ENCODE assay signal across 8 mouse cellular contexts in genomic region chr8:94385506-94386213, GRCm38 (mm10). TPM values are rescaled to one million over a fixed set of nuclear protein-coding genes. Genes with fewer than 3 reads are reported as not detected.
DNase-seq lines count a peak whose midpoint lies in the region; ATAC-seq and TF ChIP-seq lines count a peak whose summit lies in the region.

No protein-coding gene starts in this region.

- H3K79me3 ChIP-seq in C2C12 (ENCODE audit: low read depth): peaks cover 22% of the 10 kb centered on the region

- peaks cover 16% of the 10 kb centered on the region for H3K36me3 ChIP-seq in C2C12 (ENCODE audit: control insufficient read depth, insufficient read depth)
- H3K36me3 ChIP-seq in forebrain, embryonic 11.5 days (ENCODE audit: control insufficient read depth, insufficient read depth, low read length): no peaks in the 10 kb centered on the region
- peaks cover 15% of the 10 kb centered on the region for H3K36me3 ChIP-seq in limb, embryonic 15.5 days

- H3K4me2 ChIP-seq in forebrain, embryonic 11.5 days (ENCODE audit: low read depth, low read length, severe bottlenecking): peak overlapping the region; percentile 89
- H3K4me2 ChIP-seq in limb, embryonic 15.5 days: peak overlapping the region; percentile 89

- H3K79me2 ChIP-seq in C2C12 (ENCODE audit: control insufficient read depth, insufficient read depth): peaks cover 36% of the 10 kb centered on the region

- no peak for DNase-seq in frontal cortex, adult 2 months (ENCODE audit: extremely low spot score in 1 of 2, low spot score in 1 of 2)
- DNase-seq in forebrain, embryonic 11.5 days (ENCODE audit: low spot score): no peak
- no peak for DNase-seq in MN1 (ENCODE audit: low spot score)
- DNase-seq in left cerebral cortex, postnatal 36 days (ENCODE audit: low spot score in 2 of 2): no peak
- no peak for DNase-seq in spleen, postnatal 10 days (ENCODE audit: low spot score in 2 of 2)

- WGBS in forebrain, embryonic 11.5 days: 26% methylated on average over 20 of the region's 20 CpGs
- WGBS in limb, embryonic 15.5 days: 20% methylated on average over 20 of the region's 20 CpGs

- intact Hi-C loops in left cerebral cortex, postnatal 36 days (cut with DNase I): loop anchor here (2.0 kb wide), 1 partner anchor 43 kb away; no protein-coding TSS in a partner anchor

- H3K27me3 ChIP-seq in C2C12 (ENCODE audit: control insufficient read depth, insufficient read depth, insufficient read length): no peaks in the 10 kb centered on the region
- no peaks in the 10 kb centered on the region for H3K27me3 ChIP-seq in forebrain, embryonic 11.5 days (ENCODE audit: control insufficient read depth, insufficient read depth, low read length)
- no peaks in the 10 kb centered on the region for H3K27me3 ChIP-seq in limb, embryonic 15.5 days

- peaks cover 6% of the 10 kb centered on the region for H3K4me1 ChIP-seq in forebrain, embryonic 11.5 days (replicated peaks; ENCODE audit: control insufficient read depth, insufficient read depth, low read length)
- peaks cover 12% of the 10 kb centered on the region; the same call in 1 of the 2 replicates for H3K4me1 ChIP-seq in limb, embryonic 15.5 days

- peak overlapping the region; percentile 66 for H3K27ac ChIP-seq in forebrain, embryonic 11.5 days (ENCODE audit: low read depth, low read length)
- peak overlapping the region; percentile 89 for H3K27ac ChIP-seq in limb, embryonic 15.5 days

- no peaks in the 10 kb centered on the region for H3K9me3 ChIP-seq in forebrain, embryonic 11.5 days (ENCODE audit: control insufficient read depth, low read length)
- H3K9me3 ChIP-seq in limb, embryonic 15.5 days: no peaks in the 10 kb centered on the region

- peak overlapping the region; percentile 76 for H3K4me3 ChIP-seq in C2C12 (ENCODE audit: insufficient read depth, poor library complexity, severe bottlenecking)
- peak overlapping the region; percentile 84 for H3K4me3 ChIP-seq in forebrain, embryonic 11.5 days (ENCODE audit: low read depth, low read length)
- peak overlapping the region; percentile 88 for H3K4me3 ChIP-seq in limb, embryonic 15.5 days

- H3K9ac ChIP-seq in forebrain, embryonic 11.5 days (ENCODE audit: low read length): peak overlapping the region; percentile 94
- peak overlapping the region; percentile 88 for H3K9ac ChIP-seq in limb, embryonic 15.5 days

- peak overlapping the region; percentile 66 for H3ac ChIP-seq in C2C12 (ENCODE audit: control insufficient read depth, insufficient read length, low read depth)

- peak; percentile 29 for ATAC-seq in frontal cortex, adult (ENCODE audit: low TSS enrichment)
- peak; percentile 1; the same call in 1 of the 2 replicates for ATAC-seq in forebrain, embryonic 11.5 days (replicated peaks; ENCODE audit: low FRiP score)
- ATAC-seq in limb, embryonic 15.5 days (ENCODE audit: insufficient number of reproducible peaks, low FRiP score, low TSS enrichment, low read depth): no peak

- no peak for TF ChIP-seq CTCF in C2C12 (IDR thresholded peaks at IDR 0.05; ENCODE audit: control insufficient read depth, insufficient read depth, insufficient read length)

TF ChIP-seq in C2C12, 6 proteins besides CTCF, POLR2A, EP300 and RAD21:
- no peak for TF ChIP-seq CEBPB (IDR thresholded peaks at IDR 0.05; ENCODE audit: low read depth)
- TF ChIP-seq MYOG (IDR thresholded peaks at IDR 0.05; ENCODE audit: control insufficient read depth, extremely low read depth, insufficient read length): no peak
- no peak for TF ChIP-seq USF1 (IDR thresholded peaks at IDR 0.05; ENCODE audit: low read depth)
- no peak for TF ChIP-seq MAX (IDR thresholded peaks at IDR 0.05)
- TF ChIP-seq MYOD1 (IDR thresholded peaks at IDR 0.05; ENCODE audit: control insufficient read depth, insufficient read length, low read depth): no peak
- TF ChIP-seq FOSL1 (IDR thresholded peaks at IDR 0.05; ENCODE audit: insufficient read depth, low read length, poor library complexity, severe bottlenecking): no peak

RNA-seq across cellular contexts. Expression of gene Herpud1, which starts 0.6 kb away (rescaled TPM):
- polyA plus RNA-seq in frontal cortex, adult 2 months (2012; rRNA removed): 72.2 and 80.0 TPM in 2 replicates
- 48.8 TPM for polyA plus RNA-seq in C2C12 (2012; fragmentation: generic; extraction: Trizol)
- 52.6 and 56.9 TPM in 2 replicates for polyA plus RNA-seq in forebrain, embryonic 11.5 days (2014; fragmentation: Nextera tagmentation; extraction: Ambion mirVana)
- 97.6 and 102 TPM in 2 replicates for polyA plus RNA-seq in limb, embryonic 15.5 days (2015; fragmentation: Nextera tagmentation; extraction: Ambion mirVana)
- 10 to 100 TPM; 65.9 to 66.1 TPM for total RNA-seq in left cerebral cortex, postnatal 36 days (2021)

RNA-seq across cellular contexts. Expression of gene Nlrc5, which starts 48.5 kb away (rescaled TPM):
- 1.0 and 1.5 TPM in 2 replicates for polyA plus RNA-seq in frontal cortex, adult 2 months (2012; rRNA removed)
- 0.16 TPM for polyA plus RNA-seq in C2C12 (2012; fragmentation: generic; extraction: Trizol)
- polyA plus RNA-seq in forebrain, embryonic 11.5 days (2014; fragmentation: Nextera tagmentation; extraction: Ambion mirVana): 0.09 and 0.51 TPM in 2 replicates
- 0.50 and 0.76 TPM in 2 replicates for polyA plus RNA-seq in limb, embryonic 15.5 days (2015; fragmentation: Nextera tagmentation; extraction: Ambion mirVana)
- under 1 TPM; 0.42 to 0.95 TPM for total RNA-seq in left cerebral cortex, postnatal 36 days (2021)

RNA-seq across cellular contexts. Expression of gene Slc12a3, which starts 56.7 kb away (rescaled TPM):
- 0.92 and 1.2 TPM in 2 replicates for polyA plus RNA-seq in frontal cortex, adult 2 months (2012; rRNA removed)
- not detected for polyA plus RNA-seq in C2C12 (2012; fragmentation: generic; extraction: Trizol)
- polyA plus RNA-seq in forebrain, embryonic 11.5 days (2014; fragmentation: Nextera tagmentation; extraction: Ambion mirVana): not detected in 2 replicates
- not detected in 2 replicates for polyA plus RNA-seq in limb, embryonic 15.5 days (2015; fragmentation: Nextera tagmentation; extraction: Ambion mirVana)
- total RNA-seq in left cerebral cortex, postnatal 36 days (2021): 1 to 10 TPM in 1 of 2 experiments, under 1 TPM in 1; 0.25 to 1.3 TPM
